Mouse (Mus musculus): Measurements from ENCODE around the gene Vps25.

Gene Vps25

GRCm38 (mm10) chr11:101265906-101266305 is 12.4 kb downstream of the Vps25 start:
- intact Hi-C loops (cut with DNase I): no loop called here

GRCm38 (mm10) chr11:101269577-101270116 is 16.1 kb downstream of the Vps25 start:
- intact Hi-C loops (cut with DNase I): no loop called here

DNA sequence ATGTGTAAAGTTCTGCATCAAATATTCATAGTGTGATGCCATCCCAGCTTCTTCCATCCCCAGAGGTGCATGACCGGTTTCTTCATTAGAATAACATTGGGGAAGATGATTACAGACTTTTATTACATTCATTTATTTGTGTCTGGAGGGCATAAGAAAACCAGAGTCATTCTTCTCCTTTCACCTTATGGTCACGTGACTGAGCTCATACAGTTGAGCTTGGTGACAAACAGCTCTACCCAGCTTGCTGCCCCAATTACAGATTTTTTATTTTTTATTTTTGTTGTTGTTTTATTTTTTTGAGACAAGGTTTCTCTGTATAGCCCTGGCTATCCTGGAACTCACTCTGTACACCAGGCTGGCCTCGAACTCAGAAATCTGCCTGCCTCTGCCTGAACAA is 18.9 kb downstream of the Vps25 start:
- intact Hi-C loops (cut with DNase I): no loop called here

DNA sequence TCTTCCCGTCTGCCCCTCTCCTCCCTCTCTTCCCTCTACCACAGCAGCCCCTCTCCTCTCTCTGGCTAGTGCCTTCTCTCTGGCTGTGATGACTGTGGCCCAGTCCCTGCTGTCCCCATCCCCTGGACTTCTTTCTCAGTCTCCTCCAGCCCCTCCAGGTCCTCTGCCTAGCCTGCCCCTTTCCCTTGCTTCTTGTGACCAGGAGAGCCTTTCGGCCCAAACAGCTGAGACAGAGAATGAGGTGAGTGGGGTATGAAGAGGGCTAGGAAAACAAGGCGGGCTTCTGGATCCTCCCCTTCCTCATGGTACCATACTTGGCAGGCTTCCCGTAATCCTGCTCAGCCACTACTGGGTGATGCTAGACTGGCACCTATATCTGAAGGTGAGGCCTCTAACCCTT is 21.8 kb downstream of the Vps25 start:
- intact Hi-C loops (cut with DNase I): no loop called here

DNA sequence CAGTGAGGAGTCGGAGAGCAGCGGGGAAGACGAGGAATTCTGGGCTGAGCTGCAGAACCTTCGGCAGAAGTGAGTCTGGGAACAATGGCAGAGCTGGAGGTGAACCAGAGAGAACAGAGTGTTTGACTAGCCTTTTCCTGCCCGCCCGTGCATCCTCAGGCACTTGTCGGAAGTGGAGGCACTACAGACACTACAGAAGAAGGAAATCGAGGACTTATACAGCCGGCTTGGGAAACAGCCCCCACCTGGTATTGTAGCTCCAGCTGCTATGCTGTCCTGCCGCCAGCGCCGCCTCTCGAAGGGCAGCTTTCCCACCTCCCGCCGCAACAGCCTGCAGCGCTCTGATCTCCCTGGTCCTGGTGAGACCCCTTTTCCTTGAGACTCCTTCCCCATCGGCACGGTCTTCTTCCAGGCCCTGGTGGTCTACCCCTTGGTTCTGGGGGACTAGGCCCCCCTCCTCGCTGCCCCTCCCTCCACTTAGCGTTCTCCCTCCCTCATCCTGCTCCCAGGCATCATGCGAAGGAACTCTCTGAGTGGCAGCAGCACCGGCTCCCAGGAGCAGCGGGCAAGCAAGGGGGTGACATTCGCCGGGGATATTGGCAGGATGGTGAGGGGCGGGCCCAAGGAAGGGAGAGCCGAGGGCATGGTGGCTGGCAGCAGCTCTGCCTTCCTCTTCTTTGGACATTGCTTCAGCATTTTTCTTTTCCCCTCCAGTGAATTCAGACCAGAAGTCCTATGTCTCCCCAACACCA is 23.0 kb downstream of the Vps25 start:
- intact Hi-C loops (cut with DNase I): no loop called here

DNA sequence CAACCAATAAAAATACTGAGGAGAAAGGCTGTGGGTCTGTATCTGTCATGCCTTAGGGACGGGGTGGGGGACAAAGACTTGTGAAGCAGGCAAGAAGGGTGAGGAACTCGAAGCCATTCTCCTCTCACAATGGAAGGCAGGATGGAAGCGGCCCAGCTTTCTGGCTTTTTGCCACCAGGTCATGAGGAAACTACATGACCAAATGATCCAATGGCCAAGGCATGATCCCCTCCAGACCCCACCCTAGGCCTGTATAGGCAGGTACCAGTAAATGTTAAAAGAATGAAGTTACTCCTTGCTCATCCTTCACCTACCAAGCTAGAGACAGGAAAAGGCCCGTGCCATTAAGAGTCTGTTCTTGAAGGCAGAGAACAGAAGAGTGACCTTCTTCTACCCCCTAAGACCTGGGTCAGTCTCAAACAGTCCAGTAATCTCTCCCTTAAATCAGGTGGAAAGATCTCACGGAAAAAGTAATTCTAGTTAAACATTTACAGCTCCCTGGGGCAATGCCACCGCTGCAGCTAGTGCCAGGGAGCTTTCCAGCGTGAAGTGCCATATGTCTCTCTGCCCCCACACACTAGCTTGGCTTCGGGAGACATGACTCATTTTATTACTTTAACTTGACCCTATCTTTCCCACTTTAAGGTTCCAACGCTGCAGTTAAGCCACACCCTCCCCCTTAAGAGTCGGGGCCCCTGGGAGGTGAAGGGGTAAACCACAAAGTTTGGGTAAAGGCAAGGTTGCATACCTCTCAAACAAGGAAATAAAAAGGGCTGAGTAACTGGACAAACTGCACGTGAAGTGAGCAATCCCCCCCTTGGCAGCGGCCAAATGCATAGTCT is 24.1 kb downstream of the Vps25 start:
- intact Hi-C loops (cut with DNase I): no loop called here

DNA sequence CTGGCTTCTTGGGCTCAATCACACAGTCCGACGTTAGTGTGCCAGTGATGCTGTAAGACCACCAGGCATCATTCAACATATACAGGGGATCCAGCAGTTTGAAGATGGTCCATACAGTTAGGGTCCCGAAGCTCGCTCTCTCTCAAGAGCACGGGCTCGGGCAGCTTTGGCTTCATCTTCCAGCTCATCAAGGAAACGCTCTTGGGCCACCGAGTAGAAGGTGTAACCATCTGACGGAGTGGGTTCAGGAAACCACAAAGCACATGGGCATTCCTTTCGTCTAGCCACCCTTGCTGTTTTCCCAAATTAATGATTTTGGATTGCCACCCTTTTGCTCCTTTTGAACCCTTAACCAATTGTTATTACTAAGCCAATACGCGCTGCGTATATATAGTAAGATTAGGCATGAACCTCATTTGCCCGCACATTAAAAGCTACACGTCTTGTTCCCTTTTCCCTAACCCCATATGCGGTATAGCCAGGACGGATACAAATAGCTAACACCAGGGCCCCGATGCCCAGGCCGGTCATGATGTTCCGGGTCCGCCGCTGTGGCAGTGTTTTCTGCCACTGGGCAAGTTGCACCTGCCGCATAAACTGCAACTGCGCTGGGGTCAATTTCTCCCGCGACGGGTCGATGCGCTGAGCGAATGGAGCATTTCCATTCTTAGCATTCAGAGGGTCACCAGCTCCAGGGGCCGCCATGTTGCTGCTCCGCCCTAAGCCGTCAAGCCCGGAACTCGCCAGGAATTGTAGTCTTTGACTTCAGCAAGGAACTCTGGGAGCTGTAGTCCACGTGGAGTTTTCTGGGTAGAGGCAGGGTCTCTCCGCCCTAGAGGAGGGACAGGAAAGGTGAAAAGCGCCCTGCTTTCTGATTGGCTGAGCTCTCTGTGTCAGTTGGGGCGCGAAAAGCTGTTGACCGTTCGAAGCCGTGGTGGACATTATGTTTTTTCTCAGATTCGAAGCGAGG is 25.0 kb downstream of the Vps25 start, which contains the start of the genes Cntd1 and Coa3:
Gene Cntd1, plus strand, starts transcription at position 790 of the 970 bp plus-strand sequence.
Gene Coa3, minus strand, starts transcription at position 892 of the 970 bp plus-strand sequence.
- intact Hi-C loops (cut with DNase I): no loop called here

GRCm38 (mm10) chr11:101279193-101279569 is 25.7 kb downstream of the Vps25 start:
- intact Hi-C loops (cut with DNase I): no loop called here

GRCm38 (mm10) chr11:101280837-101281236 is 27.3 kb downstream of the Vps25 start:
- intact Hi-C loops (cut with DNase I): no loop called here

GRCm38 (mm10) chr11:101282896-101283295 is 29.4 kb downstream of the Vps25 start:
- intact Hi-C loops (cut with DNase I): no loop called here

DNA sequence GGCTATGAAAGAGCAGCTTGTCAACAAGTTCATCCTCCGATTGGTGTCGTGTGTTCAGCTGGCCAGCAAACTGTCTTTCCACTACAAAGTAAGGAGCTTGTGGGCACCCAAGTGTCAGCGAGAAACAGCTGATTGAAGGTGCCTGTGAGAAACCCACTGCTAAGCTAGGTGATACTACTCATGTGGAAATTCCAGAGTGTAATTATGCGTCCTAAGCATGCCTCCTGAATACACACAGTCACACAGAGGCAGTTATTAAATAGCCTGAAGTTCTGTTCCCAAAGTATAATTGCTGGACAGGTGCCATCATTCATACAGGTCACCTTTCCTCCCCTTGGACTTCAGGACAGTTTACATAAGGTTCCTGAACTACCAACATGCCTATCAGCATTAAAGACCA is 30.3 kb downstream of the Vps25 start:
- intact Hi-C loops (cut with DNase I): no loop called here

DNA sequence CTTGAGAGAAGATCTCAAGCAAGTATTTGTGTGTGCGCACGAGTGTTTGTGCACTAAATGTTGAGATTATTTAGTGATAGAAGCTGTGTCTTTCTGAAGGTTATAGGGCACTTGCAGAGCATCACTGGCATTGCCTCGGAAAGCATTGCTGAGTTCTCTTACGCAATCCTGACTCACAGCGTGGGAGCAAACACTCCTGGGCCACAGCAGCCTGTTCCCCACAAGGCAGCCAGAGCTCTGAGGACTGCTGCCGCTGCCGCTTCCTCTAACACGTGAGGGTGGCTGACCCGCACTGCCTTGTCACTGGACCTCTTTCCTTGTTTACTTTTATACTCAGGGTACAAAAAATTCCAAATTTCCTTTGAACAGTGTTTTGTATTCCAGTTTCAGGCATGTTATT is 33.8 kb downstream of the Vps25 start:
- intact Hi-C loops (cut with DNase I): no loop called here

DNA sequence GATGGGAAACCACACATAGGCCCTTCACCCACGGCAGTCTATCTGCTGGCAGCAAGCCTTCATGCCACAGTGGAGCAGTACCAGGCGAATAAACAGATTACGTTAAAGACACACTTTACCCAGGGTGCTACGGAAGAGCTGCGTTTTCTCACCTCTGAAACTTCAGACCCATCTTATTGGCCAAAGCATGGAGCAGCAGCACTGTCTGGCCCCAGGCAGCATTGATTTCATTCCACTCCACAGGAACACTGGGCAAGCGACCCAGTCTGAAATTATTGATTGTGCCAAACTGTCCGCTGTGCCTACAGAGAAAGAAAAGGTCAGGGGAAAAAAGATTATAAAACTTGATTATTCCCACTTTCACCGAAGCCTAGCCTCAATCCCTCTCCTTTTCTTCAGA is 37.7 kb downstream of the Vps25 start:
- intact Hi-C loops (cut with DNase I): no loop called here

- intact Hi-C loops (cut with DNase I): loop anchor here (5.0 kb wide), 1 partner anchor 33 kb away; the partner anchor contains the start of gene Wnk4
Observed at GRCm38 (mm10) chr11:101295191-101295590, 41.7 kb downstream of the Vps25 start.

DNA sequence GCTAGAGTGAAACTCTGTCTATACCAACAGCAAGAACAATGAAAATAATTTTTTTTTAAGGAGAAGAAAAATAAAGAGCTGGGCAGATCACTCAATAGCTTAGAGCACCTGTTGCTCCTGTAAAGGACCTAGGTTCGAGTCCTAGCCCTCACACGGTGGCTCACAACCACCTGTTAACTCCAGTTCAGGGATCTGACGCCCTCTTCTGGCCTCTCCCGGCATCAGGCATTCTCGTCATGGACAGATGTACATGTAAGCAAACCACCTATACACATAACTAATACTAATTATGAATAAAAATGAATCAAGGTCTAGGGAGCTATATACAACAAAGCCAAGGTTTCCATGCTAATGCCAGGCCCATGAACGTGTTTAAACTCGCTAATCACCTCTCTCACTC is 47.4 kb downstream of the Vps25 start:
- intact Hi-C loops (cut with DNase I): no loop called here

GRCm38 (mm10) chr11:101301299-101302003 is 47.9 kb downstream of the Vps25 start:
- intact Hi-C loops (cut with DNase I): loop anchor here (2.0 kb wide), 1 partner anchor 89 kb away; no protein-coding TSS in a partner anchor

DNA sequence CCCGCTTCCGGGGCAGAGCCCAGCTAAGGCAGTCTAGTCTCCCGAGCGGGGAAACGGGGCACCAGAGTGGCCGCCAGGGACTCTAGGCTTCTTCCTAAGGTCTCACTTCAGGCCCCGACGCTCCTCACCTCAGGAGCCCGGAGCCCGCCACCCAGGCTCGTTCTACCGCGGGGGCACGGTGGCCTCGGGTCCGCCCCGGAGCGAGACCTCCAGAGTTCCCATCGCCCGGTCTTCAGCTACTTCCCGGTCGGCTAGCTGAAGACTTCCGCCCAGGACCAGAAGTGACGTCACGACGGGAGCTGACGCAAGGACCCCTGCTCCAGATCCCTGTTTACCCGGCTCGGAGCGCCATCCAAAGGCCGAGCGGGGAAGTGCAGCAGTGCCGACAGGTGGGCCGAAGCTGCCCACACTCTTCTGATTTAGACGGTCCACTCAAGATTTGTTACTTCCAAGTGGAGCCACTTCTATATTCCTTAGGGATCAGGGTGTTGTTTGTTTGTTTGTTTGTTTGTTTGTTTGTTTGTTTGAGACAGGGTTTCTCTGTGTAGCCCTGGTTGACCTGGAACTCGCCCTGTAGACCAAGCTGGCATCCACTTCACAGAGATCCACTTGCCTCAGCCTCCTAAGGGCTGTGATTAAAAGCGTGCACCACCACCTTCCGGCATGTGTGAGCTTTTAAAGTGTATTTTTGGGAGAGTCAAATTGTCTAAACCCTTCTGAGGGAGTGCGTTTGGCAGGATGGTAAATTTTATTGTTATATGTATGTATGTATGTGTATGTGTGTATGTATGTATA is 48.7 kb downstream of the Vps25 start, which contains the start of gene Becn1:
Gene Becn1, minus strand, starts transcription at position 283 of the 795 bp plus-strand sequence.
- intact Hi-C loops (cut with DNase I): loop anchor here (2.0 kb wide), 1 partner anchor 89 kb away; no protein-coding TSS in a partner anchor

GRCm38 (mm10) chr11:101307744-101308143 is 54.2 kb downstream of the Vps25 start:
- intact Hi-C loops (cut with DNase I): no loop called here
